Mouse (Mus musculus) cerebellum, adult 9-11 months (tissue): ENCODE data around the gene Foxl1.

Experiments
- DNase-seq: peaks from one replicate; pipeline ENCODE4 v3.0.0; 2022

Gene Foxl1

GRCm38 (mm10) chr8:121104049-121104818, 23.5 kb upstream of the Foxl1 start:
- peak; percentile 59 for DNase-seq

DNA sequence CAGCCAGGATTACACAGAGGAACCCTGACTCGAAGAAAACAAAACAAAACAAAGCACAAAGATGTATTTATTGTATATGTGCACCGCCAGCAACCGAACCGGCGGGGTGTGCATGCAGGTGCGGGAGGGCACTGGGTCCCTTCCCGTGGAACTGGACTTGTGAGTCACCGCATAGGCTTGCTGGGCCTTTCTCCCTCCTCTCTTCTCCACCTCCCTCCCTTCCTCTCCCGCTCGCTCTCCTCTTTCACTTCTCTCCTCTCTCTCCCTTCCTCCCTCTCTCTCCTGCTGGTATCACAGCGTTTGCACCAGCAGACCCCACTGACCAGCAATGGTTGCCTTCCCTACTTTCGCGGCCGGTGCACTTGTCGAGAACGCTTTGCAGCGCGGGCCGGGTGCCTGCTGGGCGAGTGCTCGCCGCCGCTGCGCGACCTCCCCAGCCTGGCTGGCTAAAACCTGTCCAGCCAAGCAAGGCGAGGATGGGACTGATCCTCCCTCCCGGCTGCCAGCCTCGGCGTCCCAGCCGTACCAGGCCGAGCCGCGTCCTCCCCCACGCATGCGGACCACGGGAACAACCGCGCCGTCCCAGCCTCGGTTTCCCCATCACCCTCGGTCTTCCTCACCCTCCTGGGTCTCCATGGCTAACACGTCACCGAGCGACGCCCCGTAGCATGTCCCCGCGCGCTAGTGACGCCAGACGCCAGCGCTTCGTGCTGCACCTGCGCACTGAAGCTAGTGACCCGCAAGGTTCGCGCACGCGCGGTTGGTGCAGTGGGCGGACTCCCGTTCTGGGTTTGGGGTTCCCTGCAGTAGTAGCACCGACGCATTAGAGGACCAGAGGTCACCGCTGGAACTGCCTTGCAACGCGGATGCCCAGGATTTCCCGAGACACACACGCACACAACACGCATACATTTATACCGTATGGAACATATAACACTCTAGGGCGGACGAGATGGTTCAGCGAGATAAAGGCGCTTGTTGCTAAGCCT, 19.8 kb upstream of the Foxl1 start, which contains the start of gene Mthfsd:
TSS of gene Mthfsd (minus strand) at position 725 of the 989 bp plus-strand sequence.
- peak; percentile 99 for DNase-seq

DNA sequence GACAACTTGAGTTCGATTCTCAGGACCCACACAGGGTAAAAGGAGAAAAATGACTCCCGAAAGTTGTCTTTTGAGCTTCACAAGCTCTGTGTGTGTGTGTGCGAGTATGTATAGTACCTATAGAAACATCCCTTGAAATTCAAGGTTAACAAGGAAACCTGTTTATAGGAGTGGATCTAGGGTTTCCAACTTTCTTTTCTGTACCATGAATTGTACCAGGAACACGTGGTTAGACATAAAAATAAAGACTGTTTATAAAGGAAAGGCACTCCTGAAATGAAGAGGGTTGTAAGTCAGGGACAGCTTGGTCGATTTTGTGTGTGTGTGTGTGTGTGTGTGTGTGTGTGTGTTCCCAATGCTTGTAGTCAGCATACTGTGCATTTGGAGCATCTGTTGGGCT, 19.1 kb upstream of the Foxl1 start:
- DNase-seq = no peak

GRCm38 (mm10) chr8:121111145-121111907, 16.4 kb upstream of the Foxl1 start:
- DNase-seq = no peak

- DNase-seq = peak; percentile 93
These were observed 14.5 kb upstream of the Foxl1 start for GRCm38 (mm10) chr8:121113261-121113660.

DNA sequence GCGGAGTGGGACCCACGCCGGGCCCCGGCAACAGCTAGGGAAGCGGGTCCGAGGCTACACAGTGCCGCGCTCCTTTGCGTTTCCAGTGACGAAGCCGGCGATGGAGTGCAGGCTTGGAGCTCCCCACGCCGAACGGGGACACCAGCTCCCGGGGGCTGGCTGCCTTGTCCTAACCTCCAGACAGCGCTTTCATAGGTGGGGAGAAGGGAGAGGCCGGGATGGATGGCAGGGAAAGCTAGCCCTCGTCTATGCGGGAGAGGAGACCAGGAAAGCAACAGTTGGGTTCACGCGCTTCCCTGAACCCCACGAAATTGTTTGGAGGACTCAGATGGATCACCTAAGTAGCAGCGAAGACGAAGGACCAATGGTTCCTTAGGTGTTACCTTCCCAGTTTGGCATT, 12.6 kb upstream of the Foxl1 start:
- no peak for DNase-seq

DNA sequence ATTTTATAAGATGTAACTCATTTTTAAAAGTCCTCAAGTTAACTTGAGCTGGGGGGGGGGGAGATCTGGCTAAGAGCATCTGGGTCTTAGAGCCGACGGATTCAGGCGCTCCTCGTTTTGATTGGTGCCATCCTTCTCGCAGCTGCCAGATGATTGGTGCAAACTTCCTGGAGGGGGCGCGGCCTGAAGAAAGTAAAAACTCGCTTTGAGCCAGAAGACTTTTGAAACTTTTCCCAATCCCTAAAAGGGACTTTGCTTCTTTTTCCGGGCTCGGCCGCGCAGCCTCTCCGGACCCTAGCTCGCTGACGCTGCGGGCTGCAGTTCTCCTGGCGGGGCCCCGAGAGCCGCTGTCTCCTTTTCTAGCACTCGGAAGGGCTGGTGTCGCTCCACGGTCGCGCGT, 11.8 kb upstream of the Foxl1 start, which contains the start of gene Foxc2:
TSS of gene Foxc2 (plus strand) at position 224 of the 400 bp plus-strand sequence.
- DNase-seq = no peak

DNA sequence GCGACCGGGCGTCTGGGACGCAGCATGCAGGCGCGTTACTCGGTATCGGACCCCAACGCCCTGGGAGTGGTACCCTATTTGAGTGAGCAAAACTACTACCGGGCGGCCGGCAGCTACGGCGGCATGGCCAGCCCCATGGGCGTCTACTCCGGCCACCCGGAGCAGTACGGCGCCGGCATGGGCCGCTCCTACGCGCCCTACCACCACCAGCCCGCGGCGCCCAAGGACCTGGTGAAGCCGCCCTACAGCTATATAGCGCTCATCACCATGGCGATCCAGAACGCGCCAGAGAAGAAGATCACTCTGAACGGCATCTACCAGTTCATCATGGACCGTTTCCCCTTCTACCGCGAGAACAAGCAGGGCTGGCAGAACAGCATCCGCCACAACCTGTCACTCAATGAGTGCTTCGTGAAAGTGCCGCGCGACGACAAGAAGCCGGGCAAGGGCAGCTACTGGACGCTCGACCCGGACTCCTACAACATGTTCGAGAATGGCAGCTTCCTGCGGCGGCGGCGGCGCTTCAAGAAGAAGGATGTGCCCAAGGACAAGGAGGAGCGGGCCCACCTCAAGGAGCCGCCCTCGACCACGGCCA, 11.1 kb upstream of the Foxl1 start:
- DNase-seq = no peak

- DNase-seq = no peak
These were observed 10.5 kb upstream of the Foxl1 start for GRCm38 (mm10) chr8:121117186-121117651.

- DNase-seq = no peak
These were observed 9.8 kb upstream of the Foxl1 start for GRCm38 (mm10) chr8:121117906-121118305.

GRCm38 (mm10) chr8:121118634-121119420, 8.9 kb upstream of the Foxl1 start:
- DNase-seq = no peak

DNA sequence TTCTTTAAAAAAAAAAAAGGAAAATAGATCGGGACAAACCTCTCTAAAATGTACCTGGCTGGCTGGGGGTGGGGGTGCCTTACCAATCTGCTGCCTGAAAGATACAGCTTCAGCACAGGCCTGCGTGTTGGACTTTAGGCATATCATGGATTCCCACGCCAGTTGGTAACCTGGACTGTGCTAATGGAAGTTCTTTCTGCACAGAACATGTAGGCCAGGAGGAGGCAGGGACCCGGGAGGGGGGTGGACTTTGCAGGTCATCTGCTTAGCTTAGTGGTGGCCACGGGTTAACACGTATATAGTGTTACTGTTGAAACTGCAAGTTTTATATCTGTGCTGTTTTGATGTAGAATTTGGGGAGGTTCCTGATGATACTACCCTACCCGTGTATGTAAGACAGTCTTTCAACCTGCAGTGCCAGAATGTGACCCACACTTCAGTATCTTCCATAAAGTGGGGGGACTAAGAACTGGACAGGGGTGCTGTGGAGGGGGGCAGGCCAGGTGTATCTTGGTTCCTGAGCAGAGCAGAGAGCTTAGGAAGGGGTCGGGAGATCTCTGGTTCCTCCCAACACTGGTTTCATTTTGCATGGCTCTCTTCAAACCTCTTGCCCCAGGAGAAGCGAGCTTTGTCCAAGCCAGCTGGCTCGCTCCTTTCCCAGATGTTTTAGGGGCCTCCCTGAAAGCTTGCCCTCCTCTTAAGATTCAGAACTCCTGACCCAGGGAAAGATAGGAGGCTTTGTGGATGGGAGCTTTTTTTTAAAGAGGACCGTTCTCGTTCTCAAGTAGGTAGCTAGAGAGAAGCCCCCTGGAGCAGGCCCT, 7.9 kb upstream of the Foxl1 start:
- DNase-seq = no peak

DNA sequence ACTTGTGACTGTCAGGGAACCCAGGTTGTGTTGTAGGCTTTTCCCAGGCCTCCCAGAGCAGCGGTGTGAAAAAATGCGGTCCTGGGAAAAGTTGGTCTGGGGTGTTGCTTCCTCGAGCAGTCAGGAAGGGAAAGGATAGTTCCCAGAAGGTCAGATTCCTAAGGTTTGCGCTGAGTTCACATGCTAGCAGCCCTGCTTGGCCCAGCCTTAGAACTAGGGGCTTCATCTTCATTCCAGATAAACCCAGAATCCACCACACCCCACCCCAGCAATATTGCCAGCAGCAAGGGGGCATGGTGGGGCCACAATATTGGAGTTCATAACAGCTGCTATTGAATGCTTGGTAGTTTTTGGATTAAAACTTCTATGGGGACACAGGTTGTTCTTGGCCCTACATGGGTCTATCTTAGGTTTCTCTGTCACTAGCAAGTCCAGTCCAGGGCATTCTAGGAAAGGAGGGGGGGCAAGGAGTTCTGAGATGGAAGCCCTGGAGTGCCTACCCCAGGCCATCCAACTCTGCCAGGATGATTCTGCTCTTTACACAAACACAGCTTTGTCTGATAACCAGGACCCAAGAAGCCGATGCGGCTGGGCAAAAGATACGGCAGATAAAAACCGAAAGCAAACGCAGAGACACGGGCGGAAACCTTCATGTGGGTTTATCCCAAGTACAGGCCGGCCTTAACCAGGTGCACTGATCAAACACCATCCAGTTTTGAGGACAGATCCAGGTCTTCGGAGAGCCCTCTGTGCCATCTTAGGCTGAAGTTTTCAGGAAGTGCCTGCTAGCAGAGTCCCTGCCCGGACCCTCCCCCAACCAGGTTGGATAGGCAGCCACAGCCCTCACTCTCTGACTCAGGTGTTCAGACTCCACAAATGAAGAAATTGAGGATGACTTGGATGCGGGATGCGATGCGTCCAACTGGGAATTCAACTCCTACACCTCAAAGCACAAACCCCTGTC, 7.0 kb upstream of the Foxl1 start:
- DNase-seq = no peak

DNA sequence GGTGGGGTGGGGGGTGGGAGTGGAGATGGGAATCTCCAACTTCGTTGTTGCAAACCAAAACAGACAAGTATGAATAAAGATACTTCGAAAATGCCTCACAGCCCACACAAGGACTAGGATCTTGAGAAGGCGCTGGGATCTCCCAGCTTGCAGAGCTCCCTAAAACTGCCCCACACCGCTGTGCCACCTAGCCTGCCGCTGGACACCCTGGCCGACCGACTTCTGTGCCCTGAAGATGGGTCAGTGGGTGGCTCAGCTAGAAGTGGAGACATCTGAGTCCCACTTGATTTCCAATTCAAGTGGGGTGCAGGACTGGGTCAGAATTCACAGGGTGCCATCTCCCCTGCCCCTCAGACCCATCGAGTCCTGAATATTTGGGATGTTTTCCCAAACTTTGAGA, 6.0 kb upstream of the Foxl1 start:
- DNase-seq = no peak

DNA sequence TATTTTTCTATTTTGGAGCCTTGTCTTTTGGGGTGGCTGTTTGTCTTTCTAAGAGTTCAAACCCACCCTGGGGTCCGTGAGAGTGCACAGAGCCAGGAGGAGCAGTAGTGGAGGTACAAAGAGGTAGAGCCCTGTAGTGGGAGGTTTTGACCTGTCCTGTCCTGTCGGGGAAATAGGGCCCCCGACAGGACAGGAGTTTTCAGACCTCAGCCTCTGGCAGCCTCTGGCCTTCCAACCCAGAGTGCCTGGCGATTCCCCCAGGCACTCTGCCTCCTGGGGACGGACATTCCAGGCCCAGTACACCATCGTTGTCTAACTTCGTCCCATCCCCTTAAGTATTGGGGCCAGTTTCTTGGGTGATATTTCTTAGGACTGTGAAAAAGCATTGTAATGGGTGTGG, 5.4 kb upstream of the Foxl1 start:
- no peak for DNase-seq

GRCm38 (mm10) chr8:121123113-121123512, 4.6 kb upstream of the Foxl1 start:
- no peak for DNase-seq

DNA sequence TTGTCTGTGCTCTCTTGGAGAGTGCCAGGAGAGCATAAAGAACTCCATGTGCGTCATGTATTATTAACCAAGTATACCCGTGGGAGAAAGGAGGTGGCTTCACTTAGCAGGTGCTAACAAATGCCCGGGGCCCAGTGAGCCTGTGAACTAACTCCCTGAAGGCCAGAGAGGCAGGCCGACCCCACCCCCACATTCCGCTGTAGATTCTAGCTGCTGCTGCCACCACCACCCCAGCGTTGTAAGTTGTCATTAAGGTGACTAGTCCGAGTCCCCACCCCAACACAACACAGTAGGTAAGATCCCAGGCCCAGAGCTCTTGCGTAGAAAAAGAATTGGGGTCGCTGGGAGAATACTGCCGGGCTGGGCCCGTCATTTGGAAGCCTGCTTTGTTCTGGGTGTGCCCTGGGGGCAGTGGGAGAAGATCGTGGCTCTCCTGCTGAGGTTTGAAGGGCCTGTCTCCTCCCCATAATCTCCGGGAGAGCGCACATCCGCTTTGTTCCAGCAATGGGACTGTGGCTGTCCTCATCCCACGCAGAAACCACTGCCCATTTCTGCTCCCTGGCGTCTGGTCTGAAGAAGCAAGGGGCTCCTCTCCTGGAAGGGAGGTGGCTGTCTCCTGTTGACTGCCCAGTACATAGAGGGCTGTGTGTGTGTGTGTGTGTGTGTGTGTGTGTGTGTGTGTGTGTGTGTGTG, 3.0 kb upstream of the Foxl1 start:
- no peak for DNase-seq

DNA sequence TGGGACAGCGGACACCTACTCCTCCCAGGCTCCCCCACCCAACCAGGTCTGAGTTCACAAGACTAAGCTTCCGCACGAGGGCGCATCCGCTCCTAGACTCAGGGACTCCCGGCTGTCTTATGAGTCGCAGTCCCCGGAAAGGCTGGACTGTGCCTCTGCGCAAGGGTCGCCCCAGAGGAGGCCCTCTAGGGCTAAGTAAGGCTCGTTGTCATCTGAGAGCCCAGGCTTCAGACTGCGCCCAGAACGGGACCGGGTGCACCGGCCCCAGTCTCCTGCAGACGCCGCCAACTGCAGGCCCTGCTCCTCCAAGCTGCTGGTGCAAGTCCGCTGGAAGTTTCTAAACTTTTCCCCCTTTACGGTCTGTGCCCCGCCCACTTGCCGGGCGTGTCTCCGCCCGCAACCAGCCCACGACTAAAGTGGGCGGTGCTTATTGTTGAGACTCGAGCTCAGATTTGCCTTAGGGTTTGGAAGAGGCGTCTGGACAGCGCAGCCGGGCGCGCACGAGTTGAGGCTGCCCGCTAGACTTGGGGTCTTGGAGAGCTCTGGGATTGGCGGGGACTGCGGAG, 2.3 kb upstream of the Foxl1 start:
- DNase-seq = no peak
